Mouse (Mus musculus): ENCODE measurements around the gene Aym1. TPM values are rescaled to one million over a fixed set of nuclear protein-coding genes. Genes with fewer than 3 reads are reported as not detected.

Aym1 gene
- polyA plus RNA-seq, 1 experiment from 2014 or later, result not detected

DNA sequence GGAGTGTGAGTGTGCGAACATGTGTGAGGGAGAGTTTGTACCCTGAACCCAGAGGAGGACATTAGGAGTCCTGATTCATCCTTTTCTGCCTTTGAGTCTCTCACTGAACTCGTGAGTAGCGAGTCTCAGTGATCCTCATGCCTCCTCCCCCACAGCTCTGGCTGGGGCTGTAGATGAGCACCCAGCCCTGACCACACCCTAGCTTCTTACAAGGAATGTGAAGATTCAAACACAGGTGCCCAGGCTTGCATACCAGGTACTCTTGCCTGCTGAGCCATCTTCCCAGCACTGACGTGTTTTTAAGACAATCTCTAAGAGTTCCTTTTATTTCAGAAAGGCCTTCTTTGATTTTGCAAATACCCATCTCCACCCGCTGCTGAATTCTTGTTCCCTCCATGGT is 22.3 kb downstream of the Aym1 start:
- no peaks in the 10 kb centered on the region for H3K27me3 ChIP-seq
- H3K36me3 ChIP-seq, result no peaks in the 10 kb centered on the region
- no peak for ATAC-seq (ENCODE audit: low read depth)
- no peak overlapping the region for H3K4me3 ChIP-seq
- H3K27ac ChIP-seq (replicated peaks), result peak overlapping the region; percentile 86
- H3K4me2 ChIP-seq, result no peak overlapping the region
- peaks cover 37% of the 10 kb centered on the region for H3K4me1 ChIP-seq (replicated peaks)
- WGBS, result 77% methylated on average over 5 of the region's 5 CpGs
- no peaks in the 10 kb centered on the region for H3K9me3 ChIP-seq
- H3K9ac ChIP-seq, result no peak overlapping the region

- no peaks in the 10 kb centered on the region for H3K36me3 ChIP-seq
- H3K27me3 ChIP-seq, result no peaks in the 10 kb centered on the region
- H3K27ac ChIP-seq (replicated peaks), result peak overlapping the region; percentile 86
- ATAC-seq (ENCODE audit: low read depth), result peak; percentile 76
- 53% methylated on average over 8 of the region's 8 CpGs for WGBS
- 0 out of 2 replicates have a peak overlapping the region, but pooled peaks have one; percentile 26 for H3K9ac ChIP-seq
- peaks cover 25% of the 10 kb centered on the region for H3K4me1 ChIP-seq (replicated peaks)
- no peak overlapping the region for H3K4me3 ChIP-seq
- no peak overlapping the region for H3K4me2 ChIP-seq
- no peaks in the 10 kb centered on the region for H3K9me3 ChIP-seq
These were observed 23.5 kb downstream of the Aym1 start for GRCm38 (mm10) chr5:113380553-113380952.

DNA sequence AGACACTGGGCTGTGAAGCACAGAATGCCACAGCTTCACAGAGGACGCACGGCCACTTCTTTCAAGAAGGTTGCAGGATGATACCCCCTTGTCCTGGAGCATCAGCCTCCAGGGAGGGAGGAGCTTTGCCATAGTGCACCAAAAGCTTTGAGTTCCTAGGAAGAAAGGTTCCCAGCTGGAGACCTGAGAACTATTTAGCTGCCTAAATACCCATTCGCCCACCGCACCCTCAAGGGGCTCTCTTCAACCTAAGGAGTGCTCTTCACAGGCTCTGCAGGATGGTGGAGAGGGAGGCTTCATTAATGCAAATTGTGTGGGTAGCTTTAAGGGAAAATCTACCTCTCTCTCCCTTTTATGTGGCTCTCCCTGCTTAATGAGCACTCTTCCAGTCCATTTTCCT is 25.5 kb downstream of the Aym1 start:
- Histone ChIP-seq H3K36me3 (no peaks in the 10 kb centered on the region), H3K9ac (no peak overlapping the region), H3K27me3 (no peaks in the 10 kb centered on the region), H3K9me3 (no peaks in the 10 kb centered on the region), H3K27ac (replicated peaks) (peak overlapping the region; percentile 78), H3K4me2 (no peak overlapping the region), H3K4me1 (replicated peaks) (peaks cover 25% of the 10 kb centered on the region), H3K4me3 (no peak overlapping the region)
- 49% methylated on average over 4 of the region's 4 CpGs for WGBS
- ATAC-seq (ENCODE audit: low read depth), result no peak

GRCm38 (mm10) chr5:113393766-113394165 is 36.7 kb downstream of the Aym1 start:
- H3K27ac ChIP-seq (replicated peaks), result no peak overlapping the region

DNA sequence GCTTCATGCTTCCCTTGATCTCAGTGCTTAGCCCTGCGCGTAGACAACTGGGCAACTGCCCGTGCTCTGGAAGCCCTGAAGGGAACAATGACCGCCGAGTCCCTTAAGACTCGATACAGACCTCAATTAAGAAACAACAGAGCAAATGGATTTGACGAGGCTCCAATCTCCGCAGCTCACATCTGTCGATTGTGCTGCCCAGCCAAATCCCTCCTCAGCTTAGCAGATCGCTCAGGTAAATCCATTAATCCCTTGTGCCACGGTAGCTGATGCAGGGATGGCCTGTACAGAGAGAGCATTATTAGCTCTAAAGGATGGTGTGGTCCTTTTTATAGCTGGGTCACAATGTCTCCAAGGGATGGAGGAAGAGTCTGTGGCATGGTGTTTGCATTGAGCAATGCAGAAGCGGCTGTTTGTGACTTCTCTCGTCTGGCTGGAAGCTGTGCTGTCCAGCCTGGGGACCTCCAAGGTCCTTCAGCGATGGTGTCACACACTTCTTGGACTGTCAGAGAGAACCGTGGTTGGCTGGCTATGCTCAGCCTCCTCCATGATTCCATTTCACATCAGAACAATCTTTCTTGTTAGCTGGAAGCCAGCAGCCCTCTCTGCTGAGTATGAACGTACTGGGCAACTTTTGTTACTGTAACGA is 39.3 kb downstream of the Aym1 start:
- Histone ChIP-seq H3K36me3 (no peaks in the 10 kb centered on the region), H3K9ac (no peak overlapping the region), H3K27me3 (no peaks in the 10 kb centered on the region), H3K9me3 (0 out of 2 replicates have a peak, but pooled peaks cover 2% of the 10 kb centered on the region), H3K4me2 (no peak overlapping the region), H3K4me1 (replicated peaks) (peaks cover 37% of the 10 kb centered on the region), H3K4me3 (no peak overlapping the region), H3K27ac (replicated peaks) (peak overlapping the region; percentile 85)
- WGBS, result 75% methylated on average over 17 of the region's 17 CpGs
- ATAC-seq (ENCODE audit: low read depth), result no peak

More at GRCm38 (mm10) chr5:113393766-113394165, 36.7 kb downstream of the Aym1 start:
- Histone ChIP-seq H3K4me2 (no peak overlapping the region), H3K36me3 (no peaks in the 10 kb centered on the region), H3K9me3 (no peaks in the 10 kb centered on the region), H3K4me1 (replicated peaks) (peaks cover 30% of the 10 kb centered on the region), H3K27me3 (no peaks in the 10 kb centered on the region), H3K4me3 (no peak overlapping the region), H3K9ac (no peak overlapping the region)
- WGBS, result 54% methylated on average over 8 of the region's 8 CpGs
- ATAC-seq (ENCODE audit: low read depth), result no peak

GRCm38 (mm10) chr5:113397443-113398317 is 40.6 kb downstream of the Aym1 start:
- Histone ChIP-seq H3K4me3 (no peak overlapping the region), H3K9ac (peak overlapping the region; percentile 18; the same call in 1 of the 2 replicates), H3K27ac (replicated peaks) (peak overlapping the region; percentile 85), H3K4me2 (no peak overlapping the region), H3K36me3 (no peaks in the 10 kb centered on the region), H3K9me3 (0 out of 2 replicates have a peak, but pooled peaks cover 2% of the 10 kb centered on the region), H3K4me1 (replicated peaks) (peaks cover 37% of the 10 kb centered on the region), H3K27me3 (no peaks in the 10 kb centered on the region)
- WGBS, result 48% methylated on average over 17 of the region's 17 CpGs
- ATAC-seq (ENCODE audit: low read depth), result peak; percentile 77

DNA sequence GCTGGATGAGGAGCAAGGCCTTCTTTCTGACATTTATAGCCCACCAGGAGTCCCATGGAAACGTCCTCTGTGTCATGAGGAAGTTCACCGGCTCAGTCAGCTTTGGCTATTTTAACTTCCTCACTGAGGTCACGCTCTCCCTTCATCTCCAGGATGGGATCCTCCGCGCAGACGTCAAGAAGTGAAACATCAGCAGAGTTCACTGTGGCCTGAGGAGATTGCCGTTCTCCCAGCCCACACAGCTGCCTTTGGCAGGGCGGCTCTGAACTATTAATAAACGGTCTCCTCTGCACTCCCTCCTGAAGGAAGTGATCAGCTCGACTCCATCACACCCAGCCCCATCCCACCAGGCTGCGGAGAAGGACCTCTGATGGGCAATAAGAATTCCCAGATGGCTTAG is 45.6 kb downstream of the Aym1 start:
- no peaks in the 10 kb centered on the region for H3K27me3 ChIP-seq
- peaks cover 18% of the 10 kb centered on the region for H3K4me1 ChIP-seq (replicated peaks)
- H3K4me3 ChIP-seq, result no peak overlapping the region
- 58% methylated on average over 11 of the region's 11 CpGs for WGBS
- H3K36me3 ChIP-seq, result no peaks in the 10 kb centered on the region
- H3K9me3 ChIP-seq, result 0 out of 2 replicates have a peak, but pooled peaks cover 2% of the 10 kb centered on the region
- no peak overlapping the region for H3K9ac ChIP-seq
- H3K4me2 ChIP-seq, result no peak overlapping the region
- no peak overlapping the region for H3K27ac ChIP-seq (replicated peaks)
- no peak for ATAC-seq (ENCODE audit: low read depth)

DNA sequence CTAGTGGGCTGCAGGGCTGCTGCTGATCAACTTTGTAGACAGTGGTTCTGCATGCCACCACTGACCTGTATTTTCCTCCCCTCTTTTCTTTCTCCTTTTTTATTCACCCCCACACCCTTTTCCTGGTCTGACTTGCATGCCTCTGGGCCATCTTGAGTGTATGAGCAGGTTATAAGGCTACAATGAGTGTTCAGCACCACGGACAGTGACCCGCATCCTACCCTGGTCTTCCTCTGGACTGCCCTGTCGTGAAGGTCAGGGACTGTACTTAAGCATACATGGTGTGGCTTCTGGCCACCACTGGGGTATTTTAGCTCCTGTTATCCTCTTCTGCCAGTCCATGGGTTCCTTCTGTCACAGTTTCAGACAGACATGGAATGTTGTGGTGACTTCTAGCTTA is 50.3 kb downstream of the Aym1 start:
- no peaks in the 10 kb centered on the region for H3K9me3 ChIP-seq
- WGBS, result 12% methylated on average over 3 of the region's 3 CpGs
- H3K4me2 ChIP-seq, result no peak overlapping the region
- H3K27me3 ChIP-seq, result no peaks in the 10 kb centered on the region
- ATAC-seq (ENCODE audit: low read depth), result no peak
- peaks cover 14% of the 10 kb centered on the region for H3K4me1 ChIP-seq (replicated peaks)
- no peak overlapping the region for H3K4me3 ChIP-seq
- H3K36me3 ChIP-seq, result no peaks in the 10 kb centered on the region
- H3K9ac ChIP-seq, result no peak overlapping the region
- H3K27ac ChIP-seq (replicated peaks), result no peak overlapping the region

Small RNA genes within 50 kb of the gene (microRNA-seq; reads per million reads assigned to microRNA genes)
- gene Mir7229 (not detected), gene Mir7230 (not detected)

Other genes with a start within 250 kb of the Aym1 start
- 2.6 and 3.4 TPM in 2 replicates for gene 2900026A02Rik, start 136.1 kb upstream of the Aym1 start, polyA plus RNA-seq (2015; fragmentation: Nextera tagmentation; extraction: Ambion mirVana)
- gene Tmem211, start 130.4 kb upstream of the Aym1 start, polyA plus RNA-seq (2015; fragmentation: Nextera tagmentation; extraction: Ambion mirVana), result 0.14 TPM in 1 of 2 replicates, not detected in the other
- gene Sgsm1, start 46.5 kb upstream of the Aym1 start, polyA plus RNA-seq (2015; fragmentation: Nextera tagmentation; extraction: Ambion mirVana), result 13.0 and 16.5 TPM in 2 replicates
- 16.3 and 16.5 TPM in 2 replicates for gene Wscd2, start 133.0 kb downstream of the Aym1 start, polyA plus RNA-seq (2015; fragmentation: Nextera tagmentation; extraction: Ambion mirVana)

Measured in neural tube, embryonic 13.5 days (tissue).